Mouse (Mus musculus): ENCODE measurements around the gene Mfsd4a.

DNA sequence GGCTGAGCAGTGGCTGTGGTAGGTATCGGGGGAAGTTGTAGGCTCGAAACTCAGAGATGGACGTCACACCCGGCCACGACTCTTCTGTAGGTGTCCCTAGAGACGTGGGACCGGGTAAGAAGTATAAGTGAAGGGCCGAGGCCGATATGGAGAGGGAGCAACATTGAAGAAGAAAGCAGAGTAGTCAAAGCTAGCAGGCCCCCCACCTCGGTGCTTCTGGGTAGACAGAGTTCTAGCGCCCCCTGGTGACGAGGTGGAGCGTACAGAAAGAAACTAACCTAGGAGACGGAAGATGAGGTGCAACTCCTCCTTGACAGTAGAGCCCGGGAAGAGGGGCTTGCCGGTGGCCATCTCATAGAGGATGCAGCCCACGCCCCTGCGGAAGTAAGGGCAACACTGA is 48.7 kb upstream of the Mfsd4a start:
- TF ChIP-seq CTCF (conservative IDR thresholded peaks at IDR 0.05; ENCODE audit: low read length) (peak; percentile 57), NANOG (IDR thresholded peaks at IDR 0.05; ENCODE audit: borderline replicate concordance, low read length) (no peak), POU5F1 (IDR thresholded peaks at IDR 0.05; ENCODE audit: borderline replicate concordance, low read length) (no peak)

All from E14TG2a.4 (cell line).